Mouse (Mus musculus) liver, embryonic 14.5 days (tissue): ENCODE measurements around the gene Sars2. TPM values are rescaled to one million over a fixed set of nuclear protein-coding genes. Genes with fewer than 3 reads are reported as not detected.
"Not testable (repeated sequence)": the region's sequence is repeated elsewhere in the genome, so short reads cannot be mapped to it uniquely, and the experiment has no call there.

Experiments used
- ATAC-seq: fragments of 200-750 bp; cut with Nextera tagmentation; 2 replicates; pipeline ENCODE4 v1.8.0; 2017; ENCODE audit warnings: moderate number of reproducible peaks, mild to moderate bottlenecking, moderate library complexity; ENCODE audit not compliant: insufficient read depth
- DNase-seq, 3 experiments: peaks; one replicate each; pipeline ENCODE4 v3.0.0-alpha.2; 2012 to 2013; ENCODE audit warnings: low read depth in 3 of 3, low spot score in 3 of 3
- H3K27ac ChIP-seq: fragments of 300-500 bp; sonication (generic); 2 replicates; pipeline ENCODE4 v1.5.1; 2014; ENCODE audit warnings: moderate library complexity, mild to moderate bottlenecking, control low read depth, inconsistent platforms
- H3K27me3 ChIP-seq: fragments of 300-500 bp; sonication (generic); 2 replicates; pipeline ENCODE4 v1.6.1; 2014; ENCODE audit warnings: mild to moderate bottlenecking, low read length, moderate library complexity; ENCODE audit not compliant: control insufficient read depth, insufficient read depth
- H3K36me3 ChIP-seq: fragments of 300-500 bp; sonication (generic); replicated peaks from 2 replicates; pipeline ENCODE4 v1.6.1; 2014; ENCODE audit warnings: low read depth; ENCODE audit not compliant: control insufficient read depth, insufficient read depth
- H3K4me1 ChIP-seq, 2 experiments: fragments of 200-500 bp in 1 of 2; fragments of 300-500 bp in 1 of 2; sonication (generic) in 1 of 2; replicated peaks; 2 replicates each; pipeline ENCODE4 v1.6.1; 2012 to 2014; ENCODE audit warnings: antibody characterized with exemption in 1 of 2, inconsistent platforms in 1 of 2, low read length in 1 of 2; ENCODE audit not compliant: control insufficient read depth in 2 of 2, insufficient read depth in 2 of 2
- H3K4me2 ChIP-seq: fragments of 300-500 bp; sonication (generic); 2 replicates; pipeline ENCODE4 v1.6.1; 2014; ENCODE audit warnings: low read depth, mild to moderate bottlenecking, control low read depth, moderate library complexity
- H3K4me3 ChIP-seq, 2 experiments: fragments of 200-500 bp in 1 of 2; fragments of 300-500 bp in 1 of 2; sonication (generic) in 1 of 2; 2 replicates each; pipeline ENCODE4 v1.5.1; 2012 to 2014; ENCODE audit warnings: low read depth in 2 of 2, low read length in 2 of 2, mild to moderate bottlenecking in 2 of 2, control low read depth in 1 of 2, inconsistent platforms in 1 of 2, moderate library complexity in 1 of 2; ENCODE audit not compliant: insufficient read depth in 1 of 2
- H3K9ac ChIP-seq: fragments of 300-500 bp; sonication (generic); replicated peaks from 2 replicates; pipeline ENCODE4 v1.6.1; 2014; ENCODE audit warnings: mild to moderate bottlenecking, control low read depth, moderate library complexity
- H3K9me3 ChIP-seq: fragments of 300-500 bp; sonication (generic); 2 replicates; pipeline ENCODE4 v1.6.1; 2016; ENCODE audit warnings: low read length, mixed read lengths; ENCODE audit not compliant: control insufficient read depth
- CTCF ChIP-seq: IDR thresholded peaks from 2 replicates; pipeline ENCODE4 v1.5.1; 2016; ENCODE audit warnings: antibody characterized with exemption, low read depth, control low read depth
- EP300 ChIP-seq: IDR thresholded peaks from 2 replicates; pipeline ENCODE4 v1.6.1; 2016; ENCODE audit warnings: antibody characterized with exemption, low read depth
- WGBS: fragments of 180-500 bp; shearing (Covaris S2); extraction: QIAGEN DNeasy Blood & Tissue Kit; methylation state at CpG from one replicate; pipeline ENCODE4 v1.1.7; 2014; ENCODE audit not compliant: insufficient replicate concordance; 5-methylcytosine and 5-hydroxymethylcytosine counted together
- polyA plus RNA-seq, 2 experiments: library from polyadenylated mRNA; depleted of rRNA in 1 of 2; stranded (reverse) in 1 of 2; unstranded in 1 of 2; fragments of >200 nt; fragmentation: Nextera tagmentation in 1 of 2; extraction: Ambion mirVana in 1 of 2; gene quantifications; 2 replicates each; pipeline versions ENCODE4 v1.2.1 to v1.2.3; 2012 to 2014

The Sars2 gene
- polyA plus RNA-seq, 2 experiments: 9.3 to 11.4 TPM

DNA sequence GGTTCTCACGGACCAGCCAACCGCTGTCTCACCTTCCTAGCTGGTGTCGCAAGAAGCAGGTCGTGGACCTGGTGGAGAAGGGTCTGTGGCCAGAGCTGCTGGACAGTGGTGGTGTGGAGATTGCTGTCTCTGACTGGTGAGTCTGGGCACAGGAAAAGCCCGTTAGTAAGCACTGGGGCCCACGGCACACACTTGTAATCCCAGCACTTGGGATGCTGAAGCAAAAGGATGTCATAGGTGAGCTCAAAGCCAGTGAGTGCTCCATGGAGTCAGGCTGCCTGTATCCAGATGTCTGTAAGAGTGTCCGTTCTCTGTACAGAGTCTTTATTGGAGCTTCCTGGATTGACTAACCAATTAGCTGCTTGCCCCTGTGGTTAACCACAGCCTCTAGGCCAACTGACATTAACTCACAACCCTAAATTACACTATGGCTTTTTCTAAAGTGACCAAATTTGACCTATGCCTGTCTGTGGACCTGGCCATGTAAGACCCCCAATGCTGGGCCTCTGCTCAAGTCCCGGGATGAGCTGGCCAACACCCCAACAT, 46.8 kb upstream of the Sars2 start:
- Histone ChIP-seq H3K9me3 (no peaks in the 10 kb centered on the region), H3K4me2 (no peak overlapping the region), H3K36me3 (no peaks in the 10 kb centered on the region), H3K4me3 (no peak overlapping the region), H3K27me3 (peaks cover 19% of the 10 kb centered on the region), H3K27ac (no peak overlapping the region), H3K9ac (no peak overlapping the region), H3K4me1 (no peaks in the 10 kb centered on the region)
- ATAC-seq (no peak), DNase-seq (no peak)
- WGBS: 31% methylated on average over 8 of the region's 8 CpGs
- TF ChIP-seq CTCF: no peak
- no peak for TF ChIP-seq EP300

DNA sequence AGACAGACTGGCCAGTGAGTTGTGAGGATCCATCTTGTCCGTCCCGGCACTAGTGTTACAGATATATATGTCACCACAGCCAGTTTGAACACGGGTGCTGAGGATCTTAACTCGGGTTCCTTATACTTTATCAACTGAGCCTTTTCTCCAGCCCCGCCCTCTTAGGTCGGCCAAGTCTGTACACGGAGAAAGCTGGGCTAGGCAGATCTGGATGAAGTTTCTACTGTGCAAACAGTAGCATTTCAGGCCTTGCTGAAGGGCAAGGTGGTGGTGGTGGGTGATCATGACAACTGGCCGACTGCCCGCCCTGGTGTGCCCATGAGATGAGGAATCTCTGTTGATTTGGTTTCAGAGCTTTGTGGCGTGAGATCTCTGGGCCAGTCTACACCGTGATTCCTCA, 44.5 kb upstream of the Sars2 start:
- Histone ChIP-seq H3K4me2 (no peak overlapping the region), H3K36me3 (no peaks in the 10 kb centered on the region), H3K27ac (no peak overlapping the region), H3K9me3 (no peaks in the 10 kb centered on the region), H3K4me1 (no peaks in the 10 kb centered on the region), H3K9ac (no peak overlapping the region), H3K4me3 (no peak overlapping the region), H3K27me3 (peaks cover 19% of the 10 kb centered on the region)
- ATAC-seq (no peak), DNase-seq (no peak)
- no peak for TF ChIP-seq EP300
- TF ChIP-seq CTCF: no peak
- 57% methylated on average over 11 of the region's 11 CpGs for WGBS

- Histone ChIP-seq H3K27me3 (no peaks in the 10 kb centered on the region), H3K4me1 (no peaks in the 10 kb centered on the region), H3K36me3 (no peaks in the 10 kb centered on the region), H3K9me3 (no peaks in the 10 kb centered on the region), H3K4me3 (no peak overlapping the region), H3K9ac (no peak overlapping the region), H3K4me2 (no peak overlapping the region), H3K27ac (no peak overlapping the region)
- no peak for TF ChIP-seq CTCF
- TF ChIP-seq EP300: no peak
- ATAC-seq: no peak
- no peak for DNase-seq
- 81% methylated on average over 4 of the region's 4 CpGs for WGBS
These were observed 41.5 kb upstream of the Sars2 start for GRCm38 (mm10) chr7:28700269-28700668.

DNA sequence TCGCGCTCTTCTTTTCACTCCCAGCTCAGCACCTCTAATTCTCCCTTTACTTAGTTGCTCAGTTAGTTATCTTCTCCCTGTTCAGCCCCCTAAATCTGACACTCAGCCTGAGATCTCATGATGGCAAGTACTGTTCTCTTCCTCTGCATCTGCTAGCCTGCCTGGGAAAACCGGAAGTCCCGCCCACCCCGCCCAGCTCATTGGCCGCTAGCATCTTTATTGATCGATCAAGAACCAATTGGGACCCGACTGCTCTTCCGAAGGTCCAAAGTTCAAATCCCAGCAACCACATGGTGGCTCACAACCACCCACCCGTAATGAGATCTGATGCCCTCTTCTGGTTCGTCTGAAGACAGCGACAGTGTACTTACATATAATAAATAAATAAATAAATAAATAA, 40.5 kb upstream of the Sars2 start:
- H3K9ac ChIP-seq, H3K4me1 ChIP-seq, H3K4me3 ChIP-seq, H3K4me2 ChIP-seq, DNase-seq, H3K27me3 ChIP-seq, H3K36me3 ChIP-seq, H3K27ac ChIP-seq, H3K9me3 ChIP-seq, ATAC-seq: not testable (repeated sequence)
- 88% methylated on average over 12 of the region's 12 CpGs for WGBS

GRCm38 (mm10) chr7:28702601-28703143, 39.1 kb upstream of the Sars2 start:
- Histone ChIP-seq H3K27ac (no peak overlapping the region), H3K4me2 (no peak overlapping the region)
- WGBS: 53% methylated on average over 9 of the region's 9 CpGs

More at GRCm38 (mm10) chr7:28702601-28703143, 39.1 kb upstream of the Sars2 start:
- Histone ChIP-seq H3K4me1 (no peaks in the 10 kb centered on the region), H3K4me3 (no peak overlapping the region), H3K9me3 (no peaks in the 10 kb centered on the region), H3K9ac (no peak overlapping the region), H3K27me3 (no peaks in the 10 kb centered on the region), H3K36me3 (no peaks in the 10 kb centered on the region)
- DNase-seq (no peak), ATAC-seq (no peak)
- TF ChIP-seq EP300: no peak
- no peak for TF ChIP-seq CTCF
